ENCODE assay signal across 15 mouse cellular contexts in genomic region chr7:112351541-112351940, GRCm38 (mm10).
DNase-seq lines count a peak whose midpoint lies in the region; ATAC-seq lines count a peak whose summit lies in the region.
"Had no signal": no experiment of that assay in that cellular context is flagged by ENCODE, and none has a peak within 500 bp of the region (broad histone marks: within the 10 kb centered on the region; RNA-seq: fewer than 3 reads in every experiment).

No protein-coding gene starts in this region.

- peaks cover 95% of the 10 kb centered on the region for H3K36me3 ChIP-seq in heart, embryonic 13.5 days
- H3K36me3 ChIP-seq in neural tube, embryonic 15.5 days = no peaks in the 10 kb centered on the region
- H3K36me3 ChIP-seq in intestine, embryonic 16.5 days (ENCODE audit: control insufficient read depth, insufficient read depth, low read length) = peaks cover 5% of the 10 kb centered on the region
- H3K36me3 ChIP-seq: G1E had no signal

- WGBS in heart, embryonic 13.5 days = 70% methylated on average over 3 of the region's 3 CpGs
- 85% methylated on average over 3 of the region's 3 CpGs for WGBS in neural tube, embryonic 15.5 days
- 66% methylated on average over 3 of the region's 3 CpGs for WGBS in intestine, embryonic 16.5 days

- no peak for ATAC-seq in heart, embryonic 13.5 days (ENCODE audit: extremely low read depth, insufficient number of reproducible peaks, low FRiP score, low TSS enrichment)
- ATAC-seq in neural tube, embryonic 15.5 days (ENCODE audit: low FRiP score) = no peak
- no peak for ATAC-seq in intestine, embryonic 16.5 days
- ATAC-seq: inflammation-experienced regulatory T-cells, adult 6 months had no signal

- peaks cover 45% of the 10 kb centered on the region for H3K4me1 ChIP-seq in heart, embryonic 13.5 days
- peaks cover 16% of the 10 kb centered on the region for H3K4me1 ChIP-seq in neural tube, embryonic 15.5 days
- H3K4me1 ChIP-seq in intestine, embryonic 16.5 days (ENCODE audit: control insufficient read depth, insufficient read depth, low read length) = peaks cover 19% of the 10 kb centered on the region

- peak overlapping the region; percentile 49; the same call in 1 of the 2 replicates for H3K27ac ChIP-seq in heart, embryonic 13.5 days (replicated peaks)
- H3K27ac ChIP-seq in neural tube, embryonic 15.5 days (replicated peaks) = no peak overlapping the region
- no peak overlapping the region for H3K27ac ChIP-seq in intestine, embryonic 16.5 days (ENCODE audit: low read length)

- no peak for DNase-seq in heart, adult 18-20 months
- DNase-seq in neural tube, embryonic 10.5 days (ENCODE audit: extremely low spot score, low spot score) = peak; percentile 47
- DNase-seq in forelimb bud, embryonic 11.5 days (ENCODE audit: low read depth, low spot score) = peak; percentile 90
- DNase-seq in yolk sac, embryonic 10.5 days (ENCODE audit: low spot score) = peak; percentile 5
- DNase-seq in adrenal gland, adult 18-20 months (ENCODE audit: low spot score in 2 of 2) = no peak
- DNase-seq: cerebellum, postnatal 36 days; kidney, postnatal 14 days; liver; lung, embryonic 14.5 days; right cerebral cortex, adult 18-20 months had no signal

- no peaks in the 10 kb centered on the region for H3K9me3 ChIP-seq in heart, embryonic 13.5 days
- H3K9me3 ChIP-seq in neural tube, embryonic 15.5 days (replicated peaks) = no peaks in the 10 kb centered on the region
- H3K9me3 ChIP-seq in intestine, embryonic 16.5 days (ENCODE audit: control insufficient read depth, low read length) = no peaks in the 10 kb centered on the region

- no peak overlapping the region for H3K4me2 ChIP-seq in heart, embryonic 13.5 days
- no peak overlapping the region for H3K4me2 ChIP-seq in neural tube, embryonic 15.5 days
- no peak overlapping the region for H3K4me2 ChIP-seq in intestine, embryonic 16.5 days (ENCODE audit: low read depth, low read length)
- H3K4me2 ChIP-seq: lung, embryonic 14.5 days had no signal

- H3K4me3 ChIP-seq in heart, embryonic 13.5 days = no peak overlapping the region
- H3K4me3 ChIP-seq in neural tube, embryonic 15.5 days (replicated peaks) = no peak overlapping the region
- H3K4me3 ChIP-seq in intestine, embryonic 16.5 days (ENCODE audit: low read length) = no peak overlapping the region

- H3K27me3 ChIP-seq in heart, embryonic 13.5 days (replicated peaks) = no peaks in the 10 kb centered on the region
- no peaks in the 10 kb centered on the region for H3K27me3 ChIP-seq in neural tube, embryonic 15.5 days (replicated peaks)
- no peaks in the 10 kb centered on the region for H3K27me3 ChIP-seq in intestine, embryonic 16.5 days (replicated peaks; ENCODE audit: control insufficient read depth, insufficient read depth, low read length)

- peak overlapping the region; percentile 15; the same call in 1 of the 2 replicates for H3K9ac ChIP-seq in heart, embryonic 13.5 days
- H3K9ac ChIP-seq in neural tube, embryonic 15.5 days (replicated peaks) = no peak overlapping the region
- H3K9ac ChIP-seq in intestine, embryonic 16.5 days (ENCODE audit: low read depth, low read length) = no peak overlapping the region
- H3K9ac ChIP-seq: lung, embryonic 14.5 days had no signal

Comparison
In these comparisons a context has a peak if more than half of its experiments do, and no peak if none do; other contexts are left out.
1. DNase-seq: peak in neural tube, embryonic 10.5 days (single experiment), forelimb bud, embryonic 11.5 days (single experiment) and yolk sac, embryonic 10.5 days (single experiment); none in heart, adult 18-20 months (0 of 2) and adrenal gland, adult 18-20 months (0 of 2).